Mouse (Mus musculus) heart, adult 2 months (tissue): ENCODE data around the gene Cacna1c.

Experiments
- CTCF ChIP-seq: fragments of 200-600 bp; IDR thresholded peaks from 2 replicates; pipeline ENCODE4 v1.8.1; 2022; ENCODE audit warnings: antibody characterized with exemption, mild to moderate bottlenecking, moderate library complexity
- POLR2A ChIP-seq: fragments of 200-500 bp; IDR thresholded peaks from 2 replicates; pipeline ENCODE4 v1.6.1; 2011; ENCODE audit warnings: mild to moderate bottlenecking, low read depth, low read length, control low read depth; ENCODE audit not compliant: insufficient read depth

DNA sequence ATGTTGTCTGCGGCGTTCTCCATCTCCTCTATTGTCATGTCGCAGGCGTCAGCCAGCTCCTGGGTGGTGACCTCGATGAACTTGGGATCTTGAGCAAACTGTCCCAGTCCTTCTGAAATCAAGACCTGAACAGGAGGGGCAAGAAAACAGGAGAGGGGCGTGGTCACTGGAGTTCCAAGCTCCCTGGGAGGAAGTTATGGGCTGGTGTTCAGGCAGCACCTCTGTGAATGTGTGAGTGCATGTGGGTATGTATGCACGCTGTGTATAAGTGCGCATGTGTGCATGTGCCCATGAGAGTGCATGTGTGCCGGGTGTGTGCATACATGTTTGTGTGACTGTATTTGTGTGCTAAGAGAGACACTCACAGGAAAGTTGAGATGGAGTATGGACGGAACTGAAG lies 602.1 kb downstream of the Cacna1c start:
- TF ChIP-seq POLR2A (no peak), CTCF (no peak)
